Mouse (Mus musculus) retina, embryonic 14.5 days (tissue): ENCODE results near the gene B020011L13Rik.
"Not testable (repeated sequence)": the region's sequence is repeated elsewhere in the genome, so short reads cannot be mapped to it uniquely, and the experiment has no call there.

Source experiments
- DNase-seq: peaks from one replicate; pipeline ENCODE4 v3.0.0-alpha.2; 2015; ENCODE audit warnings: low spot score

B020011L13Rik gene

DNA sequence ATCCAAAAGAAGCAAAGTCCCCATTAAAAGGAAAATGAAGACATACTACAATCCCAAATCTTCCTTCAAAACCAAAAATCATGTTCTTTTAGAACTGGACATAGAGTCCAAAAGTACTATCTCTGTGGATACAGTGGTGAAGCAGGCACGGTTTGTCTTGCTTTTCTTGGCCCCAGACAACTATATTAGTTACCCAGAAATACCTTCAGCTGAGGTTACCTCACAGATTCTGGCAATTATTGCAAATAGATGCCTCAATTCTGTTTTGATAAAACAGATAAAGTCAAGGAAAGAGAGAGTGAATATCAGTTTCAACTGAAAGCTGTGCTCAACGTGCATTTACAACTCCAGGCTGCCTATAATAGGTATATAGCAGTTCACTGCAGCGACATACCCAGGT, at the start of gene B020011L13Rik:
B020011L13Rik (plus strand) TSS at position 301 of the 400 bp plus-strand sequence.
- DNase-seq = not testable (repeated sequence)

DNA sequence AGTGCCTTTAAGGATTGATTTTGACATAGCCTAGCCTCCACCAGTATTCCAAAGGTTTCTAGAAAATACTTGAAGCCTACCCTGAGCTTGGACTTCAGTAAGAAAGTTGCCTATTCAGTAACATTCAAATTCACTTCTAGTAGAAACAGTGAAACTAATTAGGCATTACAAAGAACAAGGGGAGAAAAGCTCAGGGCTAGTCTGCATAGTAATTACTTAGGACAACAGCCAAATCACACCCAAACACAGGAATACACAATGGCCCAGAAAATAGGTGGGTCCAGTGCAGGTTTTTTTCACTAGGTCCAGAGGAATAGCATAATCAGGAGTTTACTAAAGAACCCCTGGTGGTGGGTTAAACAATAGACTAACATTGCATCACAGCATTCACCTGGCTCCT, 35.3 kb downstream of the B020011L13Rik start:
- DNase-seq = not testable (repeated sequence)

DNA sequence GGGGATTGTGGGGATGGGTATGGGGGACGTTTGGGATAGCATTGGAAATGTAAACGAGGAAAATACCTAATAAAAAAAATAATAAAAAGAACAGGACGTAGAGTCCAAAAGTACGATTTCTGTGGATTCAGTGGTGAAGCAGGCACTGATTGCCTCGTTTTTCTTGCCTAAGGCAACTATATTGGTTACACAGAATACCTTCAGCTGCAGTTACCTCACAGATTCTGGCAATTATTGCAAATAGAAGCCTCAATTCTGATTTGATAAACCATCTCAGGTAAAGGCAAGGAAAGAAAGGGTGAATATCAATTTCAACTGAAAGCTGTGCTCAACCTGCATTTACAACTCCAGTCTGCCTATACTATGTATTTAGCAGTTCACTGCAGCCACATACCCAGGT, 48.8 kb downstream of the B020011L13Rik start, which contains the start of gene Gm28360:
Gm28360 (plus strand) TSS at position 301 of the 400 bp plus-strand sequence.
- DNase-seq = not testable (repeated sequence)

GRCm38 (mm10) chr1:117851718-117852117, 70.8 kb downstream of the B020011L13Rik start:
- not testable (repeated sequence) for DNase-seq
